Mouse (Mus musculus) cerebellum, adult 2 months (tissue): Measurements from ENCODE around the gene Mvp.

Experiments used
- CTCF ChIP-seq: fragments of 200-500 bp; IDR thresholded peaks from 2 replicates; pipeline ENCODE4 v1.5.1; 2011; ENCODE audit warnings: low read depth, mild to moderate bottlenecking, control low read depth, low read length, moderate library complexity, borderline replicate concordance; ENCODE audit not compliant: insufficient read depth
- POLR2A ChIP-seq: fragments of 200-500 bp; IDR thresholded peaks from 2 replicates; pipeline ENCODE4 v1.6.1; 2011; ENCODE audit warnings: low read length, control low read depth, borderline replicate concordance; ENCODE audit not compliant: insufficient read depth

DNA sequence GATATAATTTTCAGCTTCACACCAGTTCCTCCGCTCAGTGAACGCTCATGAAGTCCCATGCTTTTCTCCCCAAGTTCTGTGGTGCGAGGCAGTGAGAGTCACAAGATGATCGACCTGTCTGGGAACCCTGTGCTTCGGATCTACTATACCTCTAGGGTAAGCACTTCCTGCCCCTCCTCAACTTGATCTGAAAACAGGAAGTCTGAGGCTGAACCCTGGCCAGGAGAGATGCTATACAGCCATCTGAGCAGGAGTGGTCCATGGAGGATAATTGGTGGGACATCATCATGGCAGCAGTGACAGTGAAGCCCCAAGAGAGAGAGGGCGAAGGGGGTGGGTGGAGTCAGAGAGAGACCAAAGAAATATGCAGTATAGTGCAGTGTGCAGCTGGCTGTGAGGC is 35.6 kb downstream of the Mvp start:
- TF ChIP-seq CTCF: no peak
- no peak for TF ChIP-seq POLR2A
